Mouse (Mus musculus) urinary bladder, postnatal 10 days (tissue): Measurements from ENCODE around the gene Atg9b.
A peak's percentile ranks its signal among the peaks of the same experiment; 100 is the strongest.

Experiments
- DNase-seq: peaks from one replicate; pipeline ENCODE4 v3.0.0; 2022; ENCODE audit warnings: low spot score

Atg9b gene

DNA sequence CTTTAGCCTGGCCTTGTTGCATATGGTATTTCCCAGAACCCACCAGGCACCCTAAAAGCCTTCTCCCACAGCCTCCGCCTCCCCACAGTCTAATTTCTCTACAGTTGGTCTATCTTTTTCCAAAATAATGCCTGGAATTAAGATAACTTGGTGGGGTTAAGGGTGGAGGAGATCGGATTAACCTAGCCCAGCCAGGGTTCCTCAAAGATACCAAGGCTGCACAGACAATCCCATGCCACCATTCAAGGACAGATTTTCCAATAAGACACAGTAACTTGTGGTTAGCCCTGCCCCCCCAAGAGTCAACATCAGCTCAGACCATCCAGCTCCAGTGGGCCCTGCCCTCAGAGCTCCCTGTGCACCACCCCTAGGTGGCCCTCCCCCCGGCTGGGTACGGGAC, 11.4 kb downstream of the Atg9b start:
- no peak for DNase-seq

DNA sequence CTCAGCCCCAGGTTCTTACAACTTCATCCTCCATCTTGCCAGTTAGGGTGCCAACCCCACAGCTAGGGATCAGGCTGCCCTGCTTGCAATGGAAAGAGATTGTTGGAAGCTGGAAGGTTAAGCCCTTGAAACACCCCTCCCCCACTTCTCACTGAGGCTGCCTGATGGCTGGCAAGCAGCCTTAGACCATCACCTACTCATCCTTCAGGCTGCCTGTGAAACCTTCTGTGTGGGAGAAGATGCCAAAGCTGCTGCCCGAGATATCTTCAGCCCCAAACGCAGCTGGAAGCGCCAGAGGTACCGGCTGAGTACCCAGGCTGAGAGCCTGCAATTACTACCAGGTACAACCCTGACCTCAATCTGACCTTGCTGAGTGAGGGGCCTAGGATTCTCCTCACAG, 12.4 kb downstream of the Atg9b start:
- DNase-seq = no peak

DNA sequence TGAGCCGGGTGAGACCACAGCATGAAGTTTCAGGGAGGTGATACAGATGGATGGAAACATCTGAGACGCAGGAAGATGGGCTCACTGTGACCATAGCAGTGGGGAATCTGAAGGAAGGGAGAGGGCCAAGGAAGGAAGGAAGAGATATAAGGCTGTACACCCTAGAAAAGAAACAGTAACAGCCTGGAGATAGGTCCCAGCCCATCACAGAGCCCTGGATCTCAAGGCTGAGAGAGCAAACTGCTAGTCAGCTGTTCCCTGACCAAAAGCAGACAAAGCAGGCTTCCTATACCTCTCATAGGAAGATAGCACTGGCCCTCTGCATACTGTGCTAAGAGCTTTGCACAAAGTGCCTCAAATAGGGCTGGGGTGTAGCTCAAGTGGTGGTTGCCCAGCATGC, 13.2 kb downstream of the Atg9b start:
- no peak for DNase-seq

DNA sequence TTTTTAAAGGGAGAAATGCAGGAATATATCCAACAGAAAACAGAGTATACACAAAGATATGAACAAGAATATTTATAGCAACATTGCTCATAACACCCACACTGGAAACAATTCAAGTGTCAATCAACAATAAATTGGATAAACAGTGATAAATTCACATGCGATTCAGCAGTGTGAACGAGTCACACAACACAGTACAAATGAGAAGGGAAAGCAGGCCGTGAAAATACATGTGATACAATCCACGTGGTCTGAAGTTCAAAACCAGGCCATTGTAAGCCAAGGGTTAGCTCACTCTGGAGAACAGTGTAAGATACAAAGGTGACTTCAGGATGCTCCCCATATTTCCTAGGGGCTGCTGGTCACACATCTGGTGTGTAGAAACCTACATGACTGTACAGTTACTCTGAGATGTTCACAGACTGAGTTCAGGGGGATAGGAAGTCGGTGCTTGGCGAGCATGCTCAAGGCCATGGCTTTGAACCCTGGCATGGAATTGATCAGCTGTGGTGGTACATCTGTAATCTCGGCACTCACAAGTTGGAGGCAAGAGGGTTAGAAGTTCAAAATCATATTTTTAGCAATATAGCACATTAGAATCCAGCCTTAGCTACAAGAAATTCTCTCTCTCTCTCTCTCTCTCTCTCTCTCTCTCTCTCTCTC, 17.1 kb downstream of the Atg9b start:
- DNase-seq = no peak

DNA sequence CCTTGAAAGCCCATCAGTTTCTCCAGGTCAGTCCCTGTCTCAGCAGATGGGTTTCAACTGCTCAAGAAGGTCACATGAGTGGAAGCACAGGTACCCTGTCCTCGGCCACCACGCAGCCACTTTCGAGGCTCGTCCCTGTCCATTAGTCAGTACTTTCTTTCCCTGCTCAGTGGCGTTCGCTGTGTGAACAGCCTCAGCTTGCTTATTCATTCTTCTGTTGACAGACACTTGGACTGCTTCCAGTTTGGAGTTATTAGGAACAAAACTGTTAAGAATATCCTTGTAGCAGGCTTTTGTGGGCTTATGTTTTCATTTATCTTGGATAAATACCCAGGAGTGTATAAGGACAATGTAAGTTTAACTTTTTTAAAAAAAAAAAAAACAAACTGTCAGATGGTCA, 17.7 kb downstream of the Atg9b start:
- DNase-seq = no peak

DNA sequence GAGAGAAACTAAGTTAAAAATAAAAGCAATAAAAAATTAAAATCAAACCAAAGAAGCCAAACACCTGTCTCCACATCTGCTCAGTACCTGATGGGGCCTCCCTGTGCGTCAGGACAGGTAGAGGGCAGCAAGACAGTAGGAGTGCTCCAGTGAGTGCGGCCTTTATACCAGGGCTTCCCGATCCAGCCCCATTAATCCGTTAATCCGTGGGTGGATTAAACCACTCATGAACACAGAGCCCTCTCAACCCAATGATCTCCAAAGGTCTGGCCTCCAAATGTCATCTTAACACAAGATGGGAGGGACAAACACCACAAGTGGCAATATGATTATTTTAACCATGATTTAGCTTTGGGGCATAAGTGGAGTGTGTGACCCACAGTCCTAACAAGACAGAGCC, 18.1 kb downstream of the Atg9b start:
- DNase-seq = no peak

DNA sequence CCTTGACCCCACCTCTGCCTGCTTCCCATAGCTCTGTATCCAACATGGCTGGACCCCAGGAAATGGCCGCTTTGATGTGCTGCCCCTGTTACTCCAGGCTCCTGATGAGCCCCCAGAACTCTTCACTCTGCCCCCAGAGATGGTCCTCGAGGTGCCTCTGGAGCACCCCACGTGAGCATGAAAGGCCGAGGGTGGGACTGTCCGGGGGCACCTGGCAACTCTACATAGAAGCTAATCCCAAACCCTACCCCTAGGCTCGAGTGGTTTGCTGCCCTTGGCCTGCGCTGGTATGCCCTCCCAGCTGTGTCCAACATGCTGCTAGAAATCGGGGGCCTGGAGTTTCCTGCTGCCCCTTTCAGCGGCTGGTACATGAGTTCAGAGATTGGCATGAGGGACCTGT, 22.2 kb downstream of the Atg9b start:
- DNase-seq = no peak

DNA sequence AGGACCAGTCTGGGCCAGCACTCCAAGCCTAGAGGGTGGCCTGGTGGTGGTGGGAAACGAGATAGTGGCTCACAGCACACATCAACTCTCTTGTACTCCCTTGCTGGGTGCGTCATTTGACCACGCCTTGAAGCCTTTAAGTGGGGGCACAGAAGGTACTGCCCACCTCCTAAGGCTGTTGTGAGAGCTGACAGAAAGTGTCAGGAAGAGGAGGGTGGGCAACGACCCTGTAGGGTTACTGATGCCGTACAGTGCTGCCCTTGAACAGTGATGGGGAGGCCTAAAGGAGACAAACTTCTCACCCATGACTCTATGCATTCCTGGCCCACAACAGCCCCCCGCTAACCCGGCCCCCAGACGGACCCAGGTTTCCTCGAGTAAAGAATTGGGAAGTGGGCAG, 25.5 kb downstream of the Atg9b start:
- DNase-seq = no peak

DNA sequence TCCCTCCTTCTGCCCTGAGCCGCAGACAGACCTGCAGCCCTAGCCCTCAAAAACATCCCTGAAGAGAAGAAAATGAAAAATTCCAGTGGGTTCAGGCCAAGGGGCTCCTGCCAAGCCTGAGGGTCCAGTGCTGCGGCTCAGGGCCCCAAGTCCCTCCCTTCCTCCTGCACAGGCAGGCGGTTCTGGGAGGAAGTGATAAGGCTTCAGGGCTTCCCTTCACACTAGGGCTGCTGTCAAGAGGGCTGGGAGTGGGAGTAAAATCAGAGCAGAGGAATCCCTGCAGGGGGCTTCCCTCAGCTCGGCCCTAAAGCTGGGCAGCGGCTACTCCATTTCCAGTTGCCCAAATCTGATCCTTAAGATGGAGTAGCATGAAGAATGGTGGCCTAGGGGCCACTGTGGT, 26.4 kb downstream of the Atg9b start:
- no peak for DNase-seq

DNA sequence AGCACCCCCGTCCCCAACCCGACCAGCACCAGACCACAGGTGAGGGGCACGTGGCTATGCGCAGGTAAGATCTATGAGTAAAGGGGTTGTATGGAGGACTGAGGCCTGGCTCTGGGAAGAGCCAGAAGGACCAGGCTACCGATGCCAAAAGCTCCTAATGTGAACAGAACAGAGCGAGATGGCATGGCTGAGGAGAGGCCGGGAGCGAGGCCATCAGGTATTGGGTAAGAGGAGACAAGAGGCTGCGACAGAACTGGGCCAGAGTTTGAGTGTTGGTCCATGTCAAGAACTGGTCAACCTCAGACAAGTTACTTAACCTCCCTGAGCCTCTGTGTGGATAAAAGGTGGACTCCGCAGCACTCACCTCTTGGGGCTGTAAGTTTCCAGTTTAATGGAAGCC, 27.0 kb downstream of the Atg9b start:
- DNase-seq = no peak

DNA sequence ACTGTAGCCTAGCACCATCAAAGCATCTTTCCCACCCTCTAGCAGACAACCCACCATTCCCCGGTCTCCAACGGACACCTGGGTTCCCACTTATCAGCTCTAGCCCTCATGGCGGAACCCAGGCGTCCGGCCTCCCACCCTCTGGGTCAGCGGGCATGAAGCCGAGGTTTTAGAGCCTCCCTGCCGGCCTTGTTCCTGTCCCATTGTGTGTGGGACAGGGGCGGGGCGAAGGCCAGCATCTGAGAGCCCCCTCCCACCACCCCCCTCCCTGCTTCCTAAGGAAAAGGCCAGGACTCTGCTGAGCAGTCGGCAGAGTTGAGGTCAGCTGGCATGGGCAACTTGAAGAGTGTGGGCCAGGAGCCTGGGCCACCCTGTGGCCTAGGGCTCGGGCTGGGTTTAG, 27.4 kb downstream of the Atg9b start, which contains the start of gene Nos3:
Nos3 (plus strand) TSS at position 303 of the 400 bp plus-strand sequence.
- no peak for DNase-seq

DNA sequence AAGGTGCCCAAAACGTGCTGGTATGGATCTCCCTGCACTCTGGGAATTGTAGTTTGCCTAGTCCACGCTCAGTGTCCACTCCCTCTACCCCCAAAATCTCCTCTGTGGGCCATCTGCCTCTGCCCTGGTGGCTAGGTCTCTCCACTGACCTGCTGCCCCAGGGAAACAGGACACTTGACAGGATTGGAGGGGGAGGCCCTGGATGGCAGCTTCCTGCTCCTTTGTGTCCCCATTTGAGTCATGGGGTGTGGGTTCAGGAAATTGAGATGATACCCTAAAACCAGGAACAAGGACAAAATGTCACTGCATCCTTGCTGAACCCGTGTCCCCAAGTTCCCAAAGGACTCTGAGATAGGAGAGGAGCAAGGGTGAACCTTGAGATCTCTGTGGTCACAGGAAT, 27.9 kb downstream of the Atg9b start:
- no peak for DNase-seq

DNA sequence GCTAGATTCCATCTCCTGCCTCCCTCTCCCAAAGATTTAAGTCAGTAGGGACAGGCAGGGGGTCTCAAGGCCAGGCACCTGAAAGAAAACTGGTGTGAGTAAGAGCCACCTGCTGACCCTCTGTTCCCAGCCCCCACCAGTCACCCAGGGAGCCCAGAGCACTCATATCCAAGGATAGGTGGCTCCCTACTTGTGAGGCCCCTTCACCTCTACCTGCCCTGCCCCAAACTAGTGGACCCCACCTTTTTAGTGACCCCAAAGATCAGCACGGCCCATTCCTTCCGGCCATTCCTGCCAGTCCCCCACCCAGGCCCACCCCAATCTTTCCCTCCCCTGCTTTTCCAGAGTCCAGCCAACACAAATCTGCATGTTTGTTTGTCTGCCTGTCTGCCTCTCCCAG, 28.5 kb downstream of the Atg9b start:
- DNase-seq = no peak

DNA sequence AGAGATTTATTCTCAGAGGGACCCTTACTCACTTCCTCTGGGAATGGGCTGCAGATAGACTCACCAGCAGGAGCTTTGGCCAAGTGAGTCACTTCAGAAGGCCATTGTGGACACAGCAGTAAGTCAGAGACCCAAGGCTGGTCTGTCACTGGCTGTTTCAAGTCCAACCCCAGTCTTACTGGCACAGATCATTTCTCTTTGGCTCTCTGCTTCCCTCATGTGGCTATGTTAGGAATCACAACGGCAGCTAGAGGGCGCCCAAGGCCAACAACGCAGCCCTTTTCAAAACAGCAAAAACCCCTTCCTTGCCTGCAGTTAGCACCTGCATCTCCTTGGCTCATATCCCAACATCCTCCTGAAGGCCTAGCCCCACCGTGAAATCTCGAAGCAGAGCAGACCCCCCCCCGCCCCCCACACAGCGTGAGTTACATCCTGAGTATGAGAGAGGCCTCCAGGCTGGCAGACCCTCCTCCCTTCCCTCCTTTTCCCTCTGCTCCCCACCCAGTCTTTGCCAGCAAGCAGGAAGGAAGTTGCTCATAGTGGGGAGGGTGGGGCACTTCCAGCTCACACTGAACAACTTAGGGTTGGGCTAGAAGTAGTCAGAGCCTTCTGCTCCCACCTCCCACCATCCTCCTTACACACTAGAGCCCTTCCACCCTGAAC, 31.0 kb downstream of the Atg9b start:
- no peak for DNase-seq

DNA sequence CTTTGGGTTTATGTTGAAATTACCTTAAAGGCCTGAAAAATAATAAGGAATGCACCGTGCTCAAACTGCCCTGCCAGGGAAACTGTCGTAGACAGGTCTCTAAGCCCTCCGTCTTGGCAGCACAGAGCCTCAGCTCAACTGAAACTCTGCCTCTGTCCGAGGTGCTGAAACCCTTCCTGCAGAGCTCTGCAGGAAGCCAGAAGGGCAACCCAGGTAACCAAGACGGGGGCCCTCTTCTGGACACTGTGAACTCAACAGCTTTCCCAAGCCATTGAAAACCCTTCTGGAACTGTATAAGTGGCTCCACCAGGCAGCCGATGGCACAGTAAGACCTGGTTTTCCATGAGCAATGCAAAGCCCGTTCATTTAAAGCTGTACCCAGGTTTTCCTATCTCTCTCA, 34.5 kb downstream of the Atg9b start:
- peak; percentile 49 for DNase-seq

DNA sequence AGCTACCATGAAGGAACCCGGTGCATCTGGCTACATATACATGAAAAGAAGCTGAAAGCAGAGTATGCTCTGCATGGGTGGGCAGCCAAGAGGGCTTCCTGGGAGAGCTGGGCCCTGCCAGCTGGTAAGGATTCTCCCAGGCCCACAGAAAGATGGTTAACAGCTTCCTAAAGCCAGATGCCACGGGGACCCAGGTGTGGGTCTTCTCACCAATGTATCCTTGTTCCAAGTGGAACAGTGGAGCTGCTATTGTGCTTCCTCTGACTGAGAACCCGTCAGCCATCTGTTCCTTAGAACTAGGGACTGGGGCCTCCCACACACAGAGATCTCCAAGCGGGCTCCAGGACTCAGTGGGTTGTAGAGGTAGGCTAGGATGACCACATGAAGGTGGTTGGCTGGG, 35.2 kb downstream of the Atg9b start:
- DNase-seq = no peak

DNA sequence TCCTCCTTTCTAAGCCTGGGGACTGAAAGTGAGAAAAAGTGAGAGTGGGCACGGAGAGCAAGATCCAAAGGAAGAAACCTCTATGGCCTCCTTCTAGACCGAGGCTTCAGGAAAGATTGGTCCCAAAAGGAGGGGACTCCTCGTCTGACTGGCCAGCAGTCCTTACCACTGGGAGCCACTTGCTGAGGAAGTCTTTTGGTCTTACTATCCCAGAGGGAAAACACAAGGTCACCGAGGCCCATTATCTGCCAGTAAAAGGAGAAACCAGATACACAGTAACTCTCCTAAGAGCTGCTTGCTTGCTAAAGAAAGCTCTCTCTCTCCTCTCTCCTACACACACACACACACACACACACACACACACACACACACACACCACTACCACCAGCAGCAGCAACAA, 38.6 kb downstream of the Atg9b start:
- no peak for DNase-seq

DNA sequence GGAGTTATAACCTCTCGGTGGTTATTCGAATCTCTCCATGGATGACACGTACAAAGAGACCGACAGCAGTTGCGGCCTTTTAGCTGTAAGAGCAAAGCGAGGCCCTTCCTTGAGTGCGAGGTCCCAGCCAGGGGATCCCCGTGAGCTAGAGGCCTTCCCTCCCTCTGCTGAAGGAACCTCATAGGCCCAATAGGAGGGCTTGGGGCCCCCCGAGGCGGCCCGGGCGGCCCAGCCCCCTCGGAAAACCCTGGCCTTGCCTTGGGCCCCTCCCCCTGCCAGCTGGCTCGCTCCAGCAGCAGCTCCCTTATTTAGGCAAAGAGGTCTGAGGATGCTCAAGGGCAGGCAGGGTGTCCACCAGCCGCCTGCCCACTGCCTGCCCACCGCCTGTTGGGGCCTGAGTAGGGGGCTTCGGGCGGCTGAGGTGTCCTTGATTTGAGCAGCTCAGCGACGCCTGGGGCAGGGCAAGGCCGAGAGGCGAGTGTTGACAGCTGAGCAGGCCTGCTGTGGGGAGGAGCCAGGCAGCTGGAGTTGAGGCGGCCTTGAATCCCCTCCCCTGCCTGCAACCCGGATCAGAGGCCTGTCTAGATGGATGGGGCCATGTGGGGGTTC, 39.6 kb downstream of the Atg9b start:
- no peak for DNase-seq

DNA sequence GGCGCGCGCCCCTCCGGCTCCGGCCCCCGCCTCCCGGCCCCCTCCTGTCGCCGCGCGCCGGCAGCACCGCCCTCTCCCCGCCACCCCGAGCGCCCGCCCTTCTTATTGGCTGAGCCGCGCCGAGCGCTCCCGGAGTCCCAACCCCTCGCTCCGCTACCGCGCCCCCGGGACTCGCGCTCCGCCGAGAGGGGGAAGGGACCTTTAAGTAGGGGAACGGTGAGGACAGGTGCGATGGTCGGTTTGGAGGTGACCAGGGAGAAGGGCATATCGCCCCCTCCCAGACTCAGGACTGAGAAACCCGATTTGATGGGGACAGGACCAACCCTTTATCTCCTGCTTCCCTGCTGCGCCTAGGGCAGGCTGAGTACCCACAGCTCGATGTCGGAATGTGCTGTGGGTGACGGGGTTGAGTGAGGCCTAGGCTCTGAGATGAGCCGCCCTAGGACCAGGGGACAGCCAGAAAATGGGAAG, 40.2 kb downstream of the Atg9b start:
- DNase-seq = no peak

DNA sequence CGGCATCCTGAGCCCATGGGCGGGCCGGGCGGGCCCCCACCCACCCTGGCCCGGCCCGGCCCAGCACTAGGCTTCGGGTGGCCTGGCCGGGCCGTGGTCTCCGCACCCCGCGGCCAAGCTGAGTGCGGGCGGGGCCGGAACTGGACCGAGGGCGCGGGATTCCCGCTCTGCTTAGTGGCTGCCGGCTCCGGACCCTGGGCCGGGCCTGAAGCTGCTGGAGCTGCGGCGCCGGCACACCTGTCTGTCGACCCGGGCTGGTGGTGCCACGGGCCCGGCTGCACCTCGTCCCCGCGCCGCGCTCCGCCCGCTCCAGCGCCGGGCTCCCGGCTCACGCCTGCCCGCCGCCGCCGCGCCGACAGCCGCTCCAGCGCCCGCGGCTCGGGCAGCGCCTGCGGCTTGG, 40.7 kb downstream of the Atg9b start, which contains the start of gene Kcnh2:
Kcnh2 (minus strand) TSS at position 327 of the 400 bp plus-strand sequence.
- DNase-seq = no peak

DNA sequence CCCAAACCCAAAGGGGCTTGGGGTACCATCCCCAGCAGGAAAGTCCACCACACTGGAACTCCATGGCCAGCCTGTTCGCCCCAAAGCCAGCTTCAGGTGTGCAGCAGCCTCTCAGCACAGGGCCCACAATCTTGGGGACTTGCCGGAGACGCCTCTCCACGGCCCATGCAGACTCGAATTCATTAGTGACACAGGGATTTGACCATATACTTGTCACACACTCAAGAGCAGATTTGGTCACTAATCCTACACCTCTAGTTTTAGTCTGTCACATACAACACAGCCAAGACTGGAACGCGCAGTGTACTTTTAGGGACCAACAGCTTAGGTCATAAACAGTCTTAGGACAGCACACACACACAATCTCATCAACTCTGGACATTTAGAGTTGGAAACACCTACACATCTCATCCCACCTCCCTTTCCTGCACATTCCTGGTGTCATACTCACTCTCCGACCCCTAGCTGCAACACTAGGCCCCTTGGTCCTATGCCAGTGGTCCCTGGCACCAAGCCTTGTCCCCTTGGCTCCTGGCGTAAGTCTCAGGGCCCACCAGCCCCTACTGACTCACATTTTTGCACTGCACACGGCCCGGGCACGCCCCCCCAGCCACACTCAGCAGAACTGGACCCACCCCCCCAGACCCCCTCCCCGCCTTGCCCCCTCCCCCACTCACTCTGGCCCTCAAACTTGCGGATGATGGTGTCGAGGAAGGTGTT, 41.3 kb downstream of the Atg9b start:
- DNase-seq = no peak

DNA sequence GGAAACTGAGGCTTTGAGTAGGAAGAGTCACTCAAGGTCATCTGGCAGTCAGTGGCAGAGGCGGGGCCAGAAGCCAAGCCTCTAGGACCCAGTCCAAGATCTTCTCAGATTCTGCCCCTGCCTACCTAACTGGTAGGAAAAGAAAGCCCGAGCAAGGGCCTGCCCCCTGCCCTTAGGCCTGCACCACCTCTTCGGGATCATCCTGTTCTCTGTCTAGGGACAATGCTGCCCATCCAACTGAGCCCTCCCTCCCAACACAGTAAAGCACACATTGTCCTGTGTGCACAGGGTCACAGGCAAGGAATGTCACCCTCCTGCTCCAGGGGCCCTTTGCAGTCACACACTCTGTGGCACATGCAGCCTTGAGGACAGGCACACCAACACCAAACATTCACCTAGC, 41.9 kb downstream of the Atg9b start:
- DNase-seq = no peak

DNA sequence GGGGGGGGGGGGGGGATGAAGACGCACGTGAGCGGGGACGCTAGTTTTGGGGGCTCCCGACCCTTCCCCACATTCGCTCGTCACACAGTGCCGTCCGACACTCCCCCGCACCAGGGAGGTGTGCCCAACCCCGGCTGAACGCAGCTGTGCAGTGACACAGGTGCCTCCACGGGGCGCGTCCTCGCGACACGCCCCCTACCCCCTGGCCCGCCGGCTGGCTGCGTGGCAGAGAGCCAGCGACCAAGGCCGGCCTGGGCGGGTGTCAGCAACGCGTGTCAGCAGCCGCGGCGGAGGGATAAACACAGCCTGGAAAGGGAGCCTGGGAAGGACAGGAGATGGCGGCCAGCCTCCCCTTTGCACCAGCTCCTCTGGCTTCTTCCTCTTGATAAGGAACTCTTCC, 43.4 kb downstream of the Atg9b start:
- DNase-seq = no peak
